Mouse (Mus musculus) heart, postnatal 0 days (tissue): ENCODE measurements around the gene Gm42742.

Source experiments
- CTCF ChIP-seq: IDR thresholded peaks from 2 replicates; pipeline ENCODE4 v1.5.1; 2016; ENCODE audit warnings: antibody characterized with exemption, control low read depth, low read depth
- EP300 ChIP-seq: IDR thresholded peaks from 2 replicates; pipeline ENCODE4 v1.6.1; 2016; ENCODE audit warnings: antibody characterized with exemption, low read depth

- no peak for TF ChIP-seq CTCF
- TF ChIP-seq EP300, result no peak
Measured at GRCm38 (mm10) chr7:127011717-127012116, 9.2 kb downstream of the Gm42742 start.
